Mouse (Mus musculus): ENCODE data around the gene Serf2. TPM values are rescaled to one million over a fixed set of nuclear protein-coding genes. Genes with fewer than 3 reads are reported as not detected.

Serf2 gene
- polyA plus RNA-seq, 1 experiment: 367 TPM

DNA sequence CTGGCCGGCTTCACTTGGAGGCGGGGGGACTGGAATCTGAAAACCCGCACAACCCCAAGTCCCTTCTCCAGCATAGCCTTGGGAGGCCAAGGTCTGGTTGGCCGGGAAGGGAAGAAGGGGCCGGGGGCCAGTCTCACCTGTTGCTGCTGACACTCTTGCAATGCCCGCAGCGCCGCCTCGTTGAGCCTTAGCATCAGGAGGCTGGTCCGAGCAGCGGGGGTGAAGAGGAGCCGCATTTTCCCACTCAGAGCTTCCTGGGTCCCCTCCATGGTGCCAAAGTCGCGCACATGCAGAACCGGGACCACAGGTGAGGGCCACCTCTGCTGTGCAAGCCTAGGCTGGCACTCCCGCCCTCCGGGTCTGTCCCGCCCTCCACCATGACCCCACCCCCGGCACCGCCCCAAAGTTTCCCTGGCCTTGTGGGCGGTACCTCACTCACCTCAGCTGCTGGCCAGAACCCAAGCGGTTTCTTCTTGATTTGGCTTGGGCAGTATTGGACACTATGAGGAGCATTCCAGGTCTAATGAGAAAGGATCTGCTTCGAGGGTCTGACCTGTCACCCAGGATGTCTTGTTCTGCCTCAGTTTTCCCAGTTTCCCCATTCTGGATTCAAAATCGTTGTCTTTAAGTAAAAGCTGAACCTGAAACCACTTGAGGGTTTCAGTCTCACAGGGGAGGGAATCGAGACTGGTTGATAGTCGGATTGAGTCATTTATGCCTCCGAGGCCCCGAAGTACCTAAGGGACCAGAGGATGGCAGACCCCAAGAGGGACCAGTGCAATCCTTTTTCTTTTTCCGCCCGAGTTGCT is 6.5 kb upstream of the Serf2 start:
- no peak for TF ChIP-seq EP300 (IDR thresholded peaks at IDR 0.05; ENCODE audit: insufficient read depth, low read depth, low read length)
- TF ChIP-seq POLR2A (IDR thresholded peaks at IDR 0.05; ENCODE audit: insufficient read depth, low read length): peak; percentile 63
- TF ChIP-seq CTCF (IDR thresholded peaks at IDR 0.05; ENCODE audit: low read depth, low read length): no peak
- no peaks in the 10 kb centered on the region for H3K27me3 ChIP-seq (ENCODE audit: control insufficient read depth, insufficient read depth, low read length, poor library complexity, severe bottlenecking)
- H3K4me3 ChIP-seq (ENCODE audit: low read depth, low read length): peak overlapping the region; percentile 81
- no peaks in the 10 kb centered on the region for H3K4me1 ChIP-seq (ENCODE audit: control insufficient read depth, insufficient read depth, low read length)
- no peaks in the 10 kb centered on the region for H3K9me3 ChIP-seq (replicated peaks; ENCODE audit: control insufficient read depth, insufficient read depth, low read length, poor library complexity, severe bottlenecking)
- H3K27ac ChIP-seq (ENCODE audit: insufficient read depth, low read length): peak overlapping the region; percentile 30; the same call in 1 of the 2 replicates
- peaks cover 19% of the 10 kb centered on the region for H3K36me3 ChIP-seq (ENCODE audit: control insufficient read depth, insufficient read depth, low read length, poor library complexity, severe bottlenecking)
- H3K9ac ChIP-seq (ENCODE audit: low read depth, poor library complexity, severe bottlenecking): peak overlapping the region; percentile 58

DNA sequence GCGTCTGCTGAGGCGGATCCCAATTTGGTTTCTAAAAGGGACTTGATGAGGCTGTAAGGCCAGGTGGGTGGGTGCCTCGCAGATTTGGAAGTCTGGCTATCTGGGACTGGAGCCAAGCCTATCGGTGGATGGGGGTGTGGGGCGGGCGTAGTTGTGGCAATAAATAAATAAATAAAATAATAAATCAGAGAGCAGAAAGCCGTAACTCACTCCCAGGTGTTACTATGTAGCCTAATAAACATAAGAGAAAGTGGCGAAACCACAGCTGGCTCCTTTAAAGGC is 6.0 kb upstream of the Serf2 start:
- H3K9me3 ChIP-seq (replicated peaks; ENCODE audit: control insufficient read depth, insufficient read depth, low read length, poor library complexity, severe bottlenecking): no peaks in the 10 kb centered on the region
- peak overlapping the region; percentile 63 for H3K4me3 ChIP-seq (ENCODE audit: low read depth, low read length)
- TF ChIP-seq EP300 (IDR thresholded peaks at IDR 0.05; ENCODE audit: insufficient read depth, low read depth, low read length): no peak
- no peak for TF ChIP-seq POLR2A (IDR thresholded peaks at IDR 0.05; ENCODE audit: insufficient read depth, low read length)
- no peak for TF ChIP-seq CTCF (IDR thresholded peaks at IDR 0.05; ENCODE audit: low read depth, low read length)
- H3K9ac ChIP-seq (ENCODE audit: low read depth, poor library complexity, severe bottlenecking): peak overlapping the region; percentile 58
- H3K36me3 ChIP-seq (ENCODE audit: control insufficient read depth, insufficient read depth, low read length, poor library complexity, severe bottlenecking): peaks cover 14% of the 10 kb centered on the region
- 0 out of 2 replicates have a peak overlapping the region, but pooled peaks have one; percentile 30 for H3K27ac ChIP-seq (ENCODE audit: insufficient read depth, low read length)
- H3K27me3 ChIP-seq (ENCODE audit: control insufficient read depth, insufficient read depth, low read length, poor library complexity, severe bottlenecking): no peaks in the 10 kb centered on the region
- H3K4me1 ChIP-seq (ENCODE audit: control insufficient read depth, insufficient read depth, low read length): no peaks in the 10 kb centered on the region

DNA sequence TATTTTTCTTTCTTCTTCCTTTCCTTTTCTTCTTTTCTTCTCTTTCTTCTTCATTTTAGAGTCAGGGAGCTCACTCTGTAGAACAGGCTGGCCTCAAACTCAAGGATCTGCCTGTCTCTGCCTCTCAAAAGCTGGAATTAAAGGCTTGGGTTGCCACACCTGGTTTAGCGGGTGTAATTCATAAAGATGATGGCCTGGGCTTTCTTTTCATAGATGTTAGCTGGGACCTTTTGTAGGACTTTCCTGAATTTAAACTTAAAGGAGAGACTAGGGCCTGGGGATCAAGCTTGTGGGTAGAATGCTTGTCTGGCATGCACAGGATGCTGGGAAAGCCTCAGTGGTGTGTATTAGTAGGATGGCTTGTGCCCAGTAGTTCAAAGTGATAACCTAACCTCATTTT is 4.8 kb upstream of the Serf2 start, which contains the start of gene Ell3:
Gene Ell3, minus strand, starts transcription at position 101 of the 400 bp plus-strand sequence.
- Histone ChIP-seq H3K36me3 (ENCODE audit: control insufficient read depth, insufficient read depth, low read length, poor library complexity, severe bottlenecking) (peaks cover 5% of the 10 kb centered on the region), H3K27ac (ENCODE audit: insufficient read depth, low read length) (no peak within 1 kb of the TSS), H3K4me1 (ENCODE audit: control insufficient read depth, insufficient read depth, low read length) (no peaks in the 10 kb centered on the region), H3K27me3 (ENCODE audit: control insufficient read depth, insufficient read depth, low read length, poor library complexity, severe bottlenecking) (no peaks in the 10 kb centered on the region), H3K9ac (ENCODE audit: low read depth, poor library complexity, severe bottlenecking) (peak within 1 kb of the TSS; percentile 58), H3K4me3 (ENCODE audit: low read depth, low read length) (no peak within 1 kb of the TSS), H3K9me3 (replicated peaks; ENCODE audit: control insufficient read depth, insufficient read depth, low read length, poor library complexity, severe bottlenecking) (no peaks in the 10 kb centered on the region)
- TF ChIP-seq CTCF (IDR thresholded peaks at IDR 0.05; ENCODE audit: low read depth, low read length): no peak
- TF ChIP-seq POLR2A (IDR thresholded peaks at IDR 0.05; ENCODE audit: insufficient read depth, low read length): no peak
- no peak for TF ChIP-seq EP300 (IDR thresholded peaks at IDR 0.05; ENCODE audit: insufficient read depth, low read depth, low read length)

DNA sequence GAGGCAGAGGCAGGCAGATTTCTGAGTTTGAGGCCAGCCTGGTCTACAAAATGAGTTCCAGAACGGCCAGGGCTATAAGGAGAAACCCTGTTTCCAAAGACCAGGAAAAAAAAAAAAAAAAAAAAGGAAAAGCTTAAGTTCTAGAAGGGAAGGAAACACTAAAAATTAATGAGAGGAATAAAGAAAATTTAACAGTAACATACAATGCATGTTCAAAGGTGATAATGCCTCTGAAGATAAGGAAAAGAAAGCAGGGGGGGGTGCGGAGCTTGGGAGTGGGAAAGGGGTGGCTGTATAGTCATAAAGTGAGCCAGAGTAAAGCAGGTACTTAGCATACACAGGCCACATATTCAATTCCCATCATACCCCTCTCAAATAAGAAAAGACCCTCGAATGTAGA is 3.9 kb upstream of the Serf2 start:
- no peak overlapping the region for H3K4me3 ChIP-seq (ENCODE audit: low read depth, low read length)
- no peaks in the 10 kb centered on the region for H3K27me3 ChIP-seq (ENCODE audit: control insufficient read depth, insufficient read depth, low read length, poor library complexity, severe bottlenecking)
- TF ChIP-seq EP300 (IDR thresholded peaks at IDR 0.05; ENCODE audit: insufficient read depth, low read depth, low read length): no peak
- TF ChIP-seq POLR2A (IDR thresholded peaks at IDR 0.05; ENCODE audit: insufficient read depth, low read length): no peak
- TF ChIP-seq CTCF (IDR thresholded peaks at IDR 0.05; ENCODE audit: low read depth, low read length): no peak
- H3K36me3 ChIP-seq (ENCODE audit: control insufficient read depth, insufficient read depth, low read length, poor library complexity, severe bottlenecking): no peaks in the 10 kb centered on the region
- H3K4me1 ChIP-seq (ENCODE audit: control insufficient read depth, insufficient read depth, low read length): no peaks in the 10 kb centered on the region
- no peak overlapping the region for H3K27ac ChIP-seq (ENCODE audit: insufficient read depth, low read length)
- no peak overlapping the region for H3K9ac ChIP-seq (ENCODE audit: low read depth, poor library complexity, severe bottlenecking)
- H3K9me3 ChIP-seq (replicated peaks; ENCODE audit: control insufficient read depth, insufficient read depth, low read length, poor library complexity, severe bottlenecking): no peaks in the 10 kb centered on the region

DNA sequence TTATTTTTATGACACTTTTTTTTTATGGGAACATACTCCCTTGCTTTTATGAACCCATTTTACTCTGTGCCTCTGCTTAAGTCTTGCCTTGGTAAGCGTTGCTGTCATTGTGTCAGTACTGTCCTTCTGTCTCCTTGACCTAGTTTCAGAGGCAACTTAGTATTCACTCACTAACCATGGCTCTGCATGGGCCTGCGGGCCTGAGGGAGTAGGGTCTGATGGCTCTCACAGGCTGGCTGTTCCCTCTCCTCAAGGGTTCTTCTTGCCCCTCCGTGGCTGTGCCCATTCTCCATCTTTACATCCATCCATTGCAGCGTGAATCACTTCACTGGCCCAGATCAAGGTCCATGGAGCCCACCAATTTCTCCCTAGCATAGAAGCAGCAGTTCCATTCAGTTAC is 2.5 kb upstream of the Serf2 start:
- no peaks in the 10 kb centered on the region for H3K27me3 ChIP-seq (ENCODE audit: control insufficient read depth, insufficient read depth, low read length, poor library complexity, severe bottlenecking)
- H3K27ac ChIP-seq (ENCODE audit: insufficient read depth, low read length): no peak overlapping the region
- no peaks in the 10 kb centered on the region for H3K9me3 ChIP-seq (replicated peaks; ENCODE audit: control insufficient read depth, insufficient read depth, low read length, poor library complexity, severe bottlenecking)
- TF ChIP-seq POLR2A (IDR thresholded peaks at IDR 0.05; ENCODE audit: insufficient read depth, low read length): no peak
- TF ChIP-seq CTCF (IDR thresholded peaks at IDR 0.05; ENCODE audit: low read depth, low read length): no peak
- TF ChIP-seq EP300 (IDR thresholded peaks at IDR 0.05; ENCODE audit: insufficient read depth, low read depth, low read length): no peak
- H3K4me1 ChIP-seq (ENCODE audit: control insufficient read depth, insufficient read depth, low read length): no peaks in the 10 kb centered on the region
- H3K36me3 ChIP-seq (ENCODE audit: control insufficient read depth, insufficient read depth, low read length, poor library complexity, severe bottlenecking): peaks cover 6% of the 10 kb centered on the region
- no peak overlapping the region for H3K9ac ChIP-seq (ENCODE audit: low read depth, poor library complexity, severe bottlenecking)
- H3K4me3 ChIP-seq (ENCODE audit: low read depth, low read length): no peak overlapping the region

DNA sequence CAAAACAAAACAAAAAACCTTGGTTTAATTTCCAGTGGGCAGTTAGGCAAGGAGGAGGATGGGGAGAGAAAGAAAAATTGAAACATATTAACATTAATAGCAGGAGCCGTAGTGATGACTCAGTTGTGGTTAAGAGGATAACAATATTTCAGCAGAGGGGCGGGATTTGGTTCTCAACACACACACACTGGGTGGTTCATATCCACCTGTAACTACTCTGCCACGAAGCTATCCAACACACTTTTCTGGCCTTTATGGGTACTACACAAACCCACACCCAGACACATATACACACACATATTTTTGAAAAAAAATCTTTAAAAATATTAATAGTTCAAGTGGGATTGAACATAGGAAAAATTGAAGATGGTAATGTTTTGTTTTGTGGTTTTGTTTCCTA is 2.0 kb upstream of the Serf2 start:
- H3K9ac ChIP-seq (ENCODE audit: low read depth, poor library complexity, severe bottlenecking): no peak overlapping the region
- H3K27me3 ChIP-seq (ENCODE audit: control insufficient read depth, insufficient read depth, low read length, poor library complexity, severe bottlenecking): no peaks in the 10 kb centered on the region
- H3K4me3 ChIP-seq (ENCODE audit: low read depth, low read length): no peak overlapping the region
- no peaks in the 10 kb centered on the region for H3K4me1 ChIP-seq (ENCODE audit: control insufficient read depth, insufficient read depth, low read length)
- H3K9me3 ChIP-seq (replicated peaks; ENCODE audit: control insufficient read depth, insufficient read depth, low read length, poor library complexity, severe bottlenecking): no peaks in the 10 kb centered on the region
- H3K36me3 ChIP-seq (ENCODE audit: control insufficient read depth, insufficient read depth, low read length, poor library complexity, severe bottlenecking): peaks cover 9% of the 10 kb centered on the region
- TF ChIP-seq POLR2A (IDR thresholded peaks at IDR 0.05; ENCODE audit: insufficient read depth, low read length) (no peak), CTCF (IDR thresholded peaks at IDR 0.05; ENCODE audit: low read depth, low read length) (no peak), EP300 (IDR thresholded peaks at IDR 0.05; ENCODE audit: insufficient read depth, low read depth, low read length) (no peak)
- no peak overlapping the region for H3K27ac ChIP-seq (ENCODE audit: insufficient read depth, low read length)
